Mouse (Mus musculus) liver, embryonic 11.5 days (tissue): ENCODE measurements around the gene Cttnbp2nl. TPM values are rescaled to one million over a fixed set of nuclear protein-coding genes. Genes with fewer than 3 reads are reported as not detected.

Source experiments
- ATAC-seq: fragments of 200-750 bp; cut with Nextera tagmentation; replicated peaks from 2 replicates; pipeline ENCODE4 v1.8.0; 2017; ENCODE audit warnings: moderate number of reproducible peaks, mild to moderate bottlenecking, moderate TSS enrichment, moderate library complexity; ENCODE audit not compliant: low FRiP score
- DNase-seq: peaks from one replicate; pipeline ENCODE4 v3.0.0-alpha.2; 2017; ENCODE audit warnings: low spot score
- H3K27ac ChIP-seq: fragments of 300-500 bp; sonication (generic); 2 replicates; pipeline ENCODE4 v1.5.1; 2014; ENCODE audit warnings: mild to moderate bottlenecking, low read depth, low read length, control low read depth
- H3K27me3 ChIP-seq: fragments of 300-500 bp; sonication (generic); replicated peaks from 2 replicates; pipeline ENCODE4 v1.6.1; 2014; ENCODE audit warnings: low read length, mixed read lengths; ENCODE audit not compliant: control insufficient read depth, insufficient read depth
- H3K36me3 ChIP-seq: fragments of 300-500 bp; sonication (generic); 2 replicates; pipeline ENCODE4 v1.6.1; 2014; ENCODE audit warnings: mild to moderate bottlenecking, low read length, moderate library complexity, mixed read lengths; ENCODE audit not compliant: control insufficient read depth, insufficient read depth
- H3K4me1 ChIP-seq: fragments of 300-500 bp; sonication (generic); replicated peaks from 2 replicates; pipeline ENCODE4 v1.6.1; 2014; ENCODE audit warnings: low read length, mixed read lengths; ENCODE audit not compliant: control insufficient read depth, insufficient read depth
- H3K4me2 ChIP-seq: fragments of 300-500 bp; sonication (generic); 2 replicates; pipeline ENCODE4 v1.6.1; 2014; ENCODE audit warnings: mild to moderate bottlenecking, control low read depth, moderate library complexity
- H3K4me3 ChIP-seq: fragments of 300-500 bp; sonication (generic); 2 replicates; pipeline ENCODE4 v1.5.1; 2014; ENCODE audit warnings: low read depth, low read length, control low read depth
- H3K9ac ChIP-seq: fragments of 300-500 bp; sonication (generic); 2 replicates; pipeline ENCODE4 v1.6.1; 2014; ENCODE audit warnings: low read depth, low read length, control low read depth
- H3K9me3 ChIP-seq: fragments of 300-500 bp; sonication (generic); 2 replicates; pipeline ENCODE4 v1.6.1; 2016; ENCODE audit warnings: low read length, inconsistent platforms, mixed read lengths; ENCODE audit not compliant: control insufficient read depth
- WGBS: fragments of 180-500 bp; shearing (Covaris S2); extraction: QIAGEN DNeasy Blood & Tissue Kit; methylation state at CpG from one replicate; pipeline ENCODE4 v1.1.7; 2014; 5-methylcytosine and 5-hydroxymethylcytosine counted together
- polyA plus RNA-seq: library from polyadenylated mRNA; unstranded; fragments of >200 nt; fragmentation: Nextera tagmentation; extraction: Ambion mirVana; gene quantifications from 2 replicates; pipeline ENCODE4 v1.2.1, GENCODE M21; 2014

Cttnbp2nl gene
- polyA plus RNA-seq, 1 experiment from 2014 or later: 12.1 TPM

GRCm38 (mm10) chr3:105062676-105063075 lies 9.7 kb upstream of the Cttnbp2nl start:
- H3K36me3 ChIP-seq: no peaks in the 10 kb centered on the region
- WGBS: 74% methylated on average over 9 of the region's 9 CpGs
- no peaks in the 10 kb centered on the region for H3K4me1 ChIP-seq
- H3K4me2 ChIP-seq: no peak overlapping the region
- ATAC-seq (no peak), DNase-seq (no peak)
- no peak overlapping the region for H3K4me3 ChIP-seq
- H3K9me3 ChIP-seq: no peaks in the 10 kb centered on the region
- H3K27me3 ChIP-seq: 0 out of 2 replicates have a peak, but pooled peaks cover 4% of the 10 kb centered on the region
- H3K9ac ChIP-seq: no peak overlapping the region
- H3K27ac ChIP-seq: no peak overlapping the region

- H3K36me3 ChIP-seq: no peaks in the 10 kb centered on the region
- no peak for ATAC-seq
- no peak overlapping the region for H3K9ac ChIP-seq
- H3K4me1 ChIP-seq: no peaks in the 10 kb centered on the region
- H3K4me3 ChIP-seq: no peak overlapping the region
- DNase-seq: no peak
- H3K4me2 ChIP-seq: no peak overlapping the region
- H3K9me3 ChIP-seq: no peaks in the 10 kb centered on the region
- no peak overlapping the region for H3K27ac ChIP-seq
- 64% methylated on average over 1 of the region's 1 CpGs for WGBS
- H3K27me3 ChIP-seq: 0 out of 2 replicates have a peak, but pooled peaks cover 4% of the 10 kb centered on the region
Observed at GRCm38 (mm10) chr3:105061991-105062390, 9.0 kb upstream of the Cttnbp2nl start.

GRCm38 (mm10) chr3:105061496-105061895 lies 8.6 kb upstream of the Cttnbp2nl start:
- no peaks in the 10 kb centered on the region for H3K4me1 ChIP-seq
- H3K4me2 ChIP-seq: no peak overlapping the region
- H3K27ac ChIP-seq: no peak overlapping the region
- no peaks in the 10 kb centered on the region for H3K9me3 ChIP-seq
- no peak overlapping the region for H3K4me3 ChIP-seq
- DNase-seq (no peak), ATAC-seq (no peak)
- H3K36me3 ChIP-seq: no peaks in the 10 kb centered on the region
- 73% methylated on average over 3 of the region's 3 CpGs for WGBS
- H3K27me3 ChIP-seq: 0 out of 2 replicates have a peak, but pooled peaks cover 4% of the 10 kb centered on the region
- H3K9ac ChIP-seq: no peak overlapping the region

GRCm38 (mm10) chr3:105060992-105061391 lies 8.0 kb upstream of the Cttnbp2nl start:
- Histone ChIP-seq H3K27ac (no peak overlapping the region), H3K27me3 (0 out of 2 replicates have a peak, but pooled peaks cover 4% of the 10 kb centered on the region), H3K9ac (no peak overlapping the region), H3K4me1 (no peaks in the 10 kb centered on the region), H3K4me3 (no peak overlapping the region), H3K36me3 (no peaks in the 10 kb centered on the region), H3K9me3 (no peaks in the 10 kb centered on the region), H3K4me2 (no peak overlapping the region)
- 71% methylated on average over 6 of the region's 6 CpGs for WGBS
- DNase-seq (no peak), ATAC-seq (no peak)

GRCm38 (mm10) chr3:105059911-105060310 lies 7.0 kb upstream of the Cttnbp2nl start:
- WGBS: 58% methylated on average over 7 of the region's 7 CpGs

GRCm38 (mm10) chr3:105058627-105059513 lies 5.9 kb upstream of the Cttnbp2nl start:
- WGBS: 17% methylated on average over 25 of the region's 25 CpGs
- H3K9ac ChIP-seq: no peak overlapping the region
- DNase-seq (peak; percentile 79), ATAC-seq (0 out of 2 replicates have a peak, but pooled peaks have one; percentile 11)
- no peaks in the 10 kb centered on the region for H3K36me3 ChIP-seq
- H3K4me3 ChIP-seq: peak overlapping the region; percentile 7
- no peaks in the 10 kb centered on the region for H3K4me1 ChIP-seq
- 0 out of 2 replicates have a peak, but pooled peaks cover 4% of the 10 kb centered on the region for H3K27me3 ChIP-seq
- H3K9me3 ChIP-seq: no peaks in the 10 kb centered on the region
- peak overlapping the region; percentile 42 for H3K4me2 ChIP-seq
- H3K27ac ChIP-seq: no peak overlapping the region

More at GRCm38 (mm10) chr3:105059911-105060310, 7.0 kb upstream of the Cttnbp2nl start:
- ATAC-seq: no peak
- H3K9ac ChIP-seq: no peak overlapping the region
- H3K9me3 ChIP-seq: no peaks in the 10 kb centered on the region
- no peak overlapping the region for H3K4me3 ChIP-seq
- no peak for DNase-seq
- H3K4me1 ChIP-seq: no peaks in the 10 kb centered on the region
- H3K27ac ChIP-seq: no peak overlapping the region
- H3K36me3 ChIP-seq: no peaks in the 10 kb centered on the region
- H3K4me2 ChIP-seq: no peak overlapping the region
- 0 out of 2 replicates have a peak, but pooled peaks cover 4% of the 10 kb centered on the region for H3K27me3 ChIP-seq

- Histone ChIP-seq H3K4me1 (peaks cover 4% of the 10 kb centered on the region), H3K9me3 (no peaks in the 10 kb centered on the region), H3K27ac (no peak overlapping the region), H3K27me3 (peaks cover 10% of the 10 kb centered on the region; the same call in 1 of the 2 replicates), H3K36me3 (no peaks in the 10 kb centered on the region), H3K4me3 (no peak overlapping the region), H3K4me2 (no peak overlapping the region), H3K9ac (no peak overlapping the region)
- ATAC-seq (no peak), DNase-seq (no peak)
- WGBS: 53% methylated on average over 4 of the region's 4 CpGs
Observed at GRCm38 (mm10) chr3:105055666-105056065, 2.7 kb upstream of the Cttnbp2nl start.

- Histone ChIP-seq H3K36me3 (no peaks in the 10 kb centered on the region), H3K9ac (no peak overlapping the region), H3K4me1 (peaks cover 4% of the 10 kb centered on the region), H3K27me3 (peaks cover 12% of the 10 kb centered on the region; the same call in 1 of the 2 replicates), H3K27ac (no peak overlapping the region), H3K9me3 (no peaks in the 10 kb centered on the region), H3K4me2 (no peak overlapping the region), H3K4me3 (no peak overlapping the region)
- ATAC-seq (no peak; the same call in 1 of the 2 replicates), DNase-seq (no peak)
- WGBS: 33% methylated on average over 7 of the region's 7 CpGs
Observed at GRCm38 (mm10) chr3:105054952-105055351, 2.0 kb upstream of the Cttnbp2nl start.
